Mouse (Mus musculus): ENCODE results near the gene Ifitm10. TPM values are rescaled to one million over a fixed set of nuclear protein-coding genes. Genes with fewer than 3 reads are reported as not detected.
"Not testable (repeated sequence)": the region's sequence is repeated elsewhere in the genome, so short reads cannot be mapped to it uniquely, and the experiment has no call there.

The Ifitm10 gene
- 1 to 10 TPM; 2.8 to 6.8 TPM for total RNA-seq (2021)
- long read RNA-seq, experiment 1, transcript Ifitm10-202 (3 exons, 1,158 nt), result major isoform, 7 of 9 reads
- long read RNA-seq, experiment 1, partial matches to known transcripts, result 0 of 9 reads
- long read RNA-seq, experiment 1, other reads (novel, unspliced or antisense), result 2 of 9 reads
- long read RNA-seq, experiment 2, transcript Ifitm10-202 (3 exons, 1,158 nt), result major isoform, 6 of 7 reads
- long read RNA-seq, experiment 2, partial matches to known transcripts, result 0 of 7 reads
- long read RNA-seq, experiment 2, other reads (novel, unspliced or antisense), result 1 of 7 reads

DNA sequence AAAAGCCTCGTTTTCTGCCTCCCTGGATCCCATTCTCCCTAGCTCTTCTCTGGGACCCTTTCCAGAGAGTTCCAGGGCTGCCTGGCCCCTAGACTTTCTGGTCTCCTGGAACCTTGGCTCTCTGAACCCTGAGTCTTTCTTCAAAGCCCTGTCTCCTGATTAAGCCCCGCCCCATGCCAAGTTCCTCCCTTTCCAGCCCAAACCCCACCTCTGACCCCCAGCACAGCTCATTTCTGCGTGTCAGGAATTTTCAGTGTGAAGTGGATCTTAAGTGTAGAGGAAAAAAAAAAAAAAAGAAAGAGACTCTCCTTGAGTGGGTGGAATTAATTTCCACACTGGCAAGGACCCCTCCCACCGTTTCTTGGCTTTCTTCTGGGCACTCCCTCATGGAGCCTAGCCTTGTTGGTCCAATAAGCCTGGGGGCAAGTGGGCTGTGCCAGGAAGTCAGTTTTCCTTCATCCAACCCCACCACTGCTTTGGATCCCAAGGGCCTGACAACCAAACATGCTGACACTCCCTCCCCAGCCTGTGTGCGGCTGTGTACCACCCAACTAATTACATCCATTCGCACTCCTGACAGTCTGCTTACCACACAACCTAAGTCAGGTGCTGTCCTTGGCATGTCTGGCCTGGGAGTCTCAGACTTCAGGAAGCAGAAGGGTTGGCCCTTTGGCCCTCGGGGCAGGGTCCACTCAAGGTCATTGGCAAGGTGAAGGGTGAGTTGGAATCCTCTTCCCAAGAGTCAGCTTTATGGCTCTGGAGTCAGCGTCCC, at the start of gene Ifitm10:
Ifitm10 (minus strand) TSS at position 113 of the 772 bp plus-strand sequence.
- intact Hi-C loops (cut with DNase I), result no loop called here

GRCm38 (mm10) chr7:142421826-142422225, 48.3 kb upstream of the Ifitm10 start:
- intact Hi-C loops (cut with DNase I), result no loop called here
- no peak for DNase-seq

More for the DNA sequence above, at the start of gene Ifitm10:
- no peak for DNase-seq

- intact Hi-C loops (cut with DNase I), result no loop called here
- DNase-seq, result no peak
Observed at GRCm38 (mm10) chr7:142419887-142420286, 46.3 kb upstream of the Ifitm10 start.

GRCm38 (mm10) chr7:142418679-142419078, 45.1 kb upstream of the Ifitm10 start:
- intact Hi-C loops (cut with DNase I), result no loop called here

GRCm38 (mm10) chr7:142418027-142418426, 44.5 kb upstream of the Ifitm10 start:
- no peak for DNase-seq
- intact Hi-C loops (cut with DNase I), result no loop called here

More at GRCm38 (mm10) chr7:142418679-142419078, 45.1 kb upstream of the Ifitm10 start:
- DNase-seq, result no peak

GRCm38 (mm10) chr7:142416225-142416624, 42.7 kb upstream of the Ifitm10 start:
- DNase-seq, result no peak
- intact Hi-C loops (cut with DNase I), result no loop called here

- intact Hi-C loops (cut with DNase I), result no loop called here
- no peak for DNase-seq
Observed at GRCm38 (mm10) chr7:142415314-142415713, 41.8 kb upstream of the Ifitm10 start.

GRCm38 (mm10) chr7:142413285-142413684, 39.7 kb upstream of the Ifitm10 start:
- intact Hi-C loops (cut with DNase I), result no loop called here

DNA sequence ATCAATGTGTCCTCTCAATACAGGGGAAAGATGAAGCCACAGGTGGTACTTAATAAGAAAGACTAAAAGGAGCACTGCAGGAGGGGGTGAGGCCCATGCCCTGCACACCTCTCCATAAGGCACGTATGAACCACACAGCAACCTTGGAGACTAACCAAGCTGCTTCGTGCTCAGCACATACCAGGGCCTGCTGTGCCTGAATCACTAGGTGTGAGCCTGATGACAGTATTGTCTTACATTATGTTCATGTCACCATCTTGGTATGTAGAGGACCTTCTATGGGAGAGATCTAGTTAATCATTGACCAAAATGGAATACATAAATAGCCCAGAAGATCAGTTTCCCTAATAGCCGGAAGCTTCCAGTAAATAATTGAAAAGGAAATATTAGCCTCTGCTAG, 36.0 kb upstream of the Ifitm10 start:
- intact Hi-C loops (cut with DNase I), result no loop called here

More at GRCm38 (mm10) chr7:142413285-142413684, 39.7 kb upstream of the Ifitm10 start:
- no peak for DNase-seq

GRCm38 (mm10) chr7:142408686-142409085, 35.1 kb upstream of the Ifitm10 start:
- intact Hi-C loops (cut with DNase I), result no loop called here

More for the DNA sequence above, 36.0 kb upstream of the Ifitm10 start:
- no peak for DNase-seq

DNA sequence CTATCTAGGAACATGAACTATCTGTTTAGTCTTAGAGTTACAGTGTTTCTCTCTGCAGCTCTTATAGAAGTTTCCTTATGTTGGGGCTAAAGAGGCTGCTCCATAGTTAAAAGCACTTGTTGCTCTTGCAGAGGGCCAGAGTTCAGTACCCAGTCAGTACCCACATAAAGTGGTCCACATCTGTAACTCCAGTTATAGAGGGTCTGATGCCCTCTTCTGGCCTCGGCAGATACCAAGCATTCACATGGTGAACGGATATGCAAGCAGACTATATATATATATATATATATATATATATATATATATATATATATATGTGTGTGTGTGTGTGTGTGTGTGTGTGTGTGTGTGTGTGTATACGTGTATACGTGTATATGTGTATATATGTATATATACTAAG, 34.4 kb upstream of the Ifitm10 start:
- no peak for DNase-seq
- intact Hi-C loops (cut with DNase I), result no loop called here

More at GRCm38 (mm10) chr7:142408686-142409085, 35.1 kb upstream of the Ifitm10 start:
- DNase-seq, result no peak

DNA sequence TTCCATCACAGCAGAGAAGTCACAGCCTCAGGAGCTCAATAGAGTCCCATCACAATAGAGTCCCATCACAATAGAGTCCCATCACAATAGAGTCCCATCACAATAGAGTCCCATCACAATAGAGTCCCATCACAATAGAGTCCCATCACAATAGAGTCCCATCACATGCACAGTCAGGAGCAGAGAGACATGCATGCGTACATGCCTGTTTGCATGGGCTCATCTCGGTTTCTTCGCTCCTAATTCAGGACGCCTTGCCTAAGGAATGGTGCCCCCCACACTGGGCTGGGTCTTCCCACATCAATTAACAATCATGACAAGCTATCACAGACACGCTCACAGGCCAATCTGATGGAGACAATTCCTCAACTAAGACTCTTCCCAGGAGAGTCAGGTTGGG, 31.6 kb upstream of the Ifitm10 start:
- DNase-seq; intact Hi-C loops (cut with DNase I): not testable (repeated sequence)

DNA sequence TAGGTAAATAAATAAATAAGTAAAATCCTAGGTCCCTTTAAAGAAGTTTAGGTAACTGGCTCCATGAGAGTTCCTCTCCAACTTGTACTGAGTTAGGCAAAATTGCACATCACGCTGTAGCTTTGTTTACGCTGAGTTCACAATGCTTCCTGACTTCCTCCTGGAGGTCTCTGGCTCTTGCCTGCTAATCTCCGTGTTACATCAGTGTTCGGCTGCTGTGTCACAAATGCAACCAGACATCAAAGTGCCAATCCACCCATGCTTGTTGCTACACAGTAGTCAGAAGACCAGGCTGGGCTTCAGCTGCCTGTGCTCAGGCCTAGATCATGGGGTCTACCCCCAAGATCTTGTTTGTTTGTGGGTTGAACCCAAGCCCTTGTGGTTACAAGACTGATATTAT, 30.0 kb upstream of the Ifitm10 start:
- intact Hi-C loops (cut with DNase I), result no loop called here
- no peak for DNase-seq

GRCm38 (mm10) chr7:142400750-142401142, 27.2 kb upstream of the Ifitm10 start:
- no peak for DNase-seq
- intact Hi-C loops (cut with DNase I), result no loop called here

DNA sequence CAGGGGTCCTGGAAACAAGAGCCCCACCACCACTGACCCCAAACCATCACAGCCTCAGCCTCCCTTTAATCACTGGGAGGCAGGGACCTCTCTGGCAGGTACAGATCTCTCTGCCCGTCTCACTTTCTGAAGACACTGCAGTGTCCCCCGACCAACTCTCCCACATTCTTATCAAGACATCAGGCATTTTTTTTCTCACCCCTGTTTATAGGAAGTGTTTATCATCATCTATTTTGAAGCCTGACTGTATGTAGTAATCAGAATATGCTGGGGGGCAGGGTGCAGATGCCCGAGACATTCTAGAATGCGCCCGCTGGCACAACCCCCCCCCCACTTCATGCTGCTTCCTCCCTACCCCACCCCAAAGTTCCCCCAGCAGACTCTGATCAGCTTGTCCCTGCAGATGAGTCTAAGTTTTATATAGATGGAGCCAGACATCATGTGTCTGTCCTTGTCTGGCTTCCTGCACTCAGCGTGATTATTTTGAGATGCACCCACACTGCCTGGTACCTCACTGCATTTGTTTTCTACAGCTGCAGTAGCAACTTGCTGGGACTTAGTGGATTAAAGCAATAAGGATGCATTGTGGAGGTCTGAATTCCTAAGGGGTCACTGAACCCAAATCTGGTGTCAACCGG, 26.7 kb upstream of the Ifitm10 start:
- no peak for DNase-seq
- intact Hi-C loops (cut with DNase I), result no loop called here

GRCm38 (mm10) chr7:142399250-142399649, 25.7 kb upstream of the Ifitm10 start:
- no peak for DNase-seq
- intact Hi-C loops (cut with DNase I), result no loop called here

DNA sequence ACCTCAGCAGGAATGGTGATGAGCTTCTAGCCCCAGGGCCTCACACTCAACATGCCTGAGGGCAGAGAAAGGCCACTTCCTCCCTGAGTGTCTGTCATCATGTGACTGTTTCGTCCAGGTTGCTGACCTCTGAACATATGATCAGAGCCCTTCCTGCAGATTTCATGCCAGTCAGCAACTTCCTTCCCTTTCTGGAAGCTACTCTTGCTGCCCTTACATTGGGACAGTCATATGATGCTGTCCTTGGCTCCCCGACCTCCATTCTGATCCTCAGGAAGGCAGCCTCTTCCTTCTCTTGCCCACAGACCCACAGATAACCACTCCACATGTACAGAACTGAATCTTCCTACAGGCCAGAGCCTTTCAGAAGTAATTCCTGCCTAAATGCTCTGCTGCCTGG, 24.5 kb upstream of the Ifitm10 start:
- no peak for DNase-seq
- intact Hi-C loops (cut with DNase I), result no loop called here

- intact Hi-C loops (cut with DNase I), result no loop called here
Observed at GRCm38 (mm10) chr7:142396611-142397010, 23.1 kb upstream of the Ifitm10 start.

DNA sequence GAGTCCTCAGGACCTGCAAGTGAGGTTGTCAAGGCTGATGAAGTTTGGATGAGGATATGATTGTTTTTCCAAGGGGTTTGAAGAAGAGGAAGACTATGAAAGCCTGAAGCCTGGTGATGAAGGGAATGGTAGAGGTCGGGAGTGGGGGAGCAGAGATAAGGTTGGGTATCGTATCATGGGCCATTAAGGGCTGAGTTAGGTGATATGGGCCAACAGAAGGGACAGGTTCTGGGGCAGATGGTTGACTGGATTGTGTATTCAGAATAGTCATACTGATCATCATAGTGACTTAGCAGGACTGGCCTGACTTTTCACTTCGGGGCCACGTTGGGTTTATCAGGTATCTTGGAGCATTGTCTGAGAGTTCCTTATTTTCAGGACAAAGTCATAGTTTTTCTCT, 21.9 kb upstream of the Ifitm10 start:
- no peak for DNase-seq
- intact Hi-C loops (cut with DNase I), result no loop called here

More at GRCm38 (mm10) chr7:142396611-142397010, 23.1 kb upstream of the Ifitm10 start:
- no peak for DNase-seq

DNA sequence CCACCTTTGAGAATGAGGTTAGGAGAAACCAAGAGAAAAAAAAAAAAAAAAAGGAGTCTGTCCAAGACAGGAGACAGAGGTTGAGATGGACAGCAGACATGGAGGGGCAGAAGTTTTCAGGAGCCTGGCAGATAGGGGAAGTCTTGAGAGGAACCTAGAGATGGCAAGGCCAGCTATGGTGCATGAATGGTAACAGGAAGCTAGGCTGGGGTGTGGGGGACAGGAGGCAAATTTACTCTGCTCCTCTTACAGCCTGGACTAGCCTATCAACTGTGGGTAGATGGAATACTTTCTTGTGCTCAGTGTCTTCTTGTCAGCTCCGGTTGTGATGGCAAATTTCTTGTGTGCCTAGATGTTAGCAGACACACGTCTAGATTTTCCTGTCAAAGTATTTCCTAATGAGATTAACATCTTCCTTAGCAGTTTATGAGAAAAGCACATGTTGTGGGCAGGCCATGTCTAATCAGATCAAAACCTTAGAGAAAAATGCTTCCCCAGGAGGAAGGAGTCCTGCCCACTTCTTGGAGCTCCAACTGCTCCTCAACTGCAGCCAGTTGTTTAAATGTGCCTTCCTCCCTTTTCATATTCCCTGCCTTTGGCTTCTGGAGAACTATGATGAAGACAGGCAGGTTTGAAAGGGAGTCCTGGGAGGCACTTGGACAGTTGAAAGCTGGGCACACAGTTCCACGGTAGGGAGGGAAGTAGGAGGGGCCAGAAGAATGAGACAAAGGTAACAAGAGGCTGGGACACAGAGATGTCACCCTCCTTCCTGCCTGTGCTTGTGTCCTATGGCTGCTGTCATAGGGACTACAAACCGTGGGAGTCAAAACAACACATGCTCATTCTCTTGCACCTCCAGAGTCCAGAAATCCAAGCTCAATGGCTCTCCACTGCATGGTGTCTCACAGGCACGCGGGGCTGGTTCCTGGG, 21.0 kb upstream of the Ifitm10 start:
- no peak for DNase-seq
- intact Hi-C loops (cut with DNase I), result loop anchor here (5.0 kb wide), 1 partner anchor 38 kb away; the partner anchor contains the start of gene Syt8
